Mouse (Mus musculus): Measurements from ENCODE around the gene Fam107b. TPM values are rescaled to one million over a fixed set of nuclear protein-coding genes. Genes with fewer than 3 reads are reported as not detected.

Gene Fam107b
- total and polyA plus RNA-seq, 3 experiments = 3.6 to 34.1 (median 19.4) TPM

DNA sequence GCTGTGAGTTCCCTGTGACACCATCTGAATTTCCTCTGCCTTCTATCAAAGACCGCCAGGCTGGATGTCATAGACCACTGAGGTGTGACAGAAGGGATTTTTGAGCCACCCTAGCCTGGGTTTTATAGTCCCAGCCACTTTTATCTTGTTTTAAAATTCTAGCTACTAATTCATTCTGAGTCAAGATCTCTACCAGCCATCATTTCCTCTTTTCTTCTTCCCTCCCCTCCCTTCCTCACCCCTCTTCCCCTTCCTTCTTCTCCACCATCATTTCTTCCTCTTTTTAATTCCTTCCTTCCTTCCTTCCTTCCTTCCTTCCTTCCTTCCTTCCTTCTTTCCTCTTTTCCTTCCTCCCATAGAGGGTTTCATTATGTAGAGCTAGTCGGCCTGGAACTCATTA lies 51.9 kb downstream of the Fam107b start:
- Histone ChIP-seq H3K4me3 (ENCODE audit: low read depth, low read length) (no peak overlapping the region), H3K36me3 (replicated peaks) (no peaks in the 10 kb centered on the region), H3K4me1 (ENCODE audit: insufficient read depth, low read depth, low read length) (no peaks in the 10 kb centered on the region), H3K27me3 (ENCODE audit: insufficient read depth, low read length) (no peaks in the 10 kb centered on the region), H3K9me3 (replicated peaks) (no peaks in the 10 kb centered on the region)
- DNase-seq (ENCODE audit: low spot score) (no peak), ATAC-seq (ENCODE audit: extremely low read depth, insufficient number of reproducible peaks, low FRiP score, poor library complexity, severe bottlenecking) (no peak)
- TF ChIP-seq GATA2 (IDR thresholded peaks at IDR 0.05; ENCODE audit: borderline replicate concordance, low read depth, low read length) = no peak
- TF ChIP-seq TAL1 (conservative IDR thresholded peaks at IDR 0.05; ENCODE audit: low read depth, low read length) = no peak
- TF ChIP-seq POLR2AphosphoS5 (IDR thresholded peaks at IDR 0.05; ENCODE audit: insufficient replicate concordance, low read depth, low read length) = no peak
- no peak for TF ChIP-seq GATA1 (IDR thresholded peaks at IDR 0.05; ENCODE audit: borderline replicate concordance, low read length)
- TF ChIP-seq CTCF (IDR thresholded peaks at IDR 0.05; ENCODE audit: low read depth, low read length) = no peak

DNA sequence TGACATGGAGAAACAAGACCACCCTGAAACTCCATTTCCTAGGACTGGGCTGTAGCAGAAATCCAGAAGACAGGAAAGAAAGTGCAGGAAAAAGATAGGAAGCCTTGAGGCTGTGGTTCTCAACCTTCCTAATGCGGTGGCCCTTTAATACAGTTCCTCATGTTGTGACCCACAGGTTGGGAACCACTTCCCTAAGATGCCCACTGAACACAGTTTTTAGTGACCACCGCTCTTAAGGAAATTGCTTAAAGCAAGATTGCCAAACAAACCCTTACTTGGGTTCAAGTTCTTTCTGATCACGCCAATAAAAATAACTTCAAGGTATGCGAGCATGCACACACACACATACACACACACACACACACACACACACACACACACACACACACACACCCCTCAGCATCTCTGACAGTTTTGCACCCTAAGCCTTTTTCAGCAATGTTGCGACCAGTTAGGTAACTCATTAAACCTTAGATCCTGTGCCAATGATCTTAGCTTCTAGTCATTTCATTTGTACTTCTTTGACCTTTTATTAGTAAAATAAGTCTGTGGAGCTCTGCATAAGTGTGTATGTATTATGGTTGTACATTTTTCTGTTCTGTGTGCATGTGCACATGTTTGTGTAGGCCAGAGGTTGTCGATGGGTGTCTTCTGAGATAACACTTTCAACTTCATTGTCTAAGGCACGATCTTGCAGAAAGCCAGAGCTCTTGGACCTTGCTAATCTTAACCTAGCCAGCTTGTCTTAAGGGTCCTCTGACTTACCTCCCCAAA lies 53.1 kb downstream of the Fam107b start:
- Histone ChIP-seq H3K27me3 (ENCODE audit: insufficient read depth, low read length) (no peaks in the 10 kb centered on the region), H3K4me1 (ENCODE audit: insufficient read depth, low read depth, low read length) (no peaks in the 10 kb centered on the region), H3K36me3 (replicated peaks) (no peaks in the 10 kb centered on the region), H3K4me3 (ENCODE audit: low read depth, low read length) (no peak overlapping the region), H3K9me3 (replicated peaks) (no peaks in the 10 kb centered on the region)
- TF ChIP-seq CTCF (IDR thresholded peaks at IDR 0.05; ENCODE audit: low read depth, low read length) (no peak), GATA2 (IDR thresholded peaks at IDR 0.05; ENCODE audit: borderline replicate concordance, low read depth, low read length) (no peak), POLR2AphosphoS5 (IDR thresholded peaks at IDR 0.05; ENCODE audit: insufficient replicate concordance, low read depth, low read length) (no peak)
- DNase-seq (ENCODE audit: low spot score) (no peak), ATAC-seq (ENCODE audit: extremely low read depth, insufficient number of reproducible peaks, low FRiP score, poor library complexity, severe bottlenecking) (no peak)

DNA sequence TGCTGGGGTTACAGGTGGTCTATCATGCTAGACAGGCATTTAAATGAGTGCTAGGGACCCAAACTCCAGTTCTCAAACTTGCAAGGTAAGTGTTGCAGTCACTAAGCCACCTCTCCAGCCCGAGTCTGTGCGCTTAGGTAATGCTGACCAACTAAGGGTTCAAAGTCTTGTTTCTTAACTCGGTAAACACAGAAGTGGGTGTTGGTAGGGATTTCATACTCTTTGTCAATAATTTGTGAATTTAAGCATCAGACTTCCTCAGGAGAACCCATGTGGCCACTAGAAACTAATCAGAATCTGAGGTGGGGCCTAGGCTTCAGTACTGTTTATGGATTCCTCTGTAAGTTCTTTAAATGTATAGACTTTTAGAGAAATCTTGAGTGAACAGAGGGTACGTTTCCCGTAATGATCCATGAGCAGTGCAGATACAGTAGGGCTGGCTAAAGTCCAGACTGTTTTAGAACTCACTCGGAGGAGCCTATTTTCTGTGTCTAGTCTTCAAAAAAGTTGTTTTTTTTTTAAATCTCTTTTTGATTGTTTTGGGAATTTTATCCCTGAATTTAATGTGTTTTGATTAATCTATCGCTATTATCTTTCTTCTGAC lies 53.8 kb downstream of the Fam107b start:
- no peaks in the 10 kb centered on the region for H3K9me3 ChIP-seq (replicated peaks)
- DNase-seq (ENCODE audit: low spot score) (no peak), ATAC-seq (ENCODE audit: extremely low read depth, insufficient number of reproducible peaks, low FRiP score, poor library complexity, severe bottlenecking) (no peak)
- H3K27me3 ChIP-seq (ENCODE audit: insufficient read depth, low read length) = no peaks in the 10 kb centered on the region
- H3K4me1 ChIP-seq (ENCODE audit: insufficient read depth, low read depth, low read length) = no peaks in the 10 kb centered on the region
- no peaks in the 10 kb centered on the region for H3K36me3 ChIP-seq (replicated peaks)
- no peak overlapping the region for H3K4me3 ChIP-seq (ENCODE audit: low read depth, low read length)
- no peak for TF ChIP-seq TAL1 (conservative IDR thresholded peaks at IDR 0.05; ENCODE audit: low read depth, low read length)
- TF ChIP-seq GATA2 (IDR thresholded peaks at IDR 0.05; ENCODE audit: borderline replicate concordance, low read depth, low read length) = no peak
- TF ChIP-seq POLR2AphosphoS5 (IDR thresholded peaks at IDR 0.05; ENCODE audit: insufficient replicate concordance, low read depth, low read length) = no peak
- TF ChIP-seq CTCF (IDR thresholded peaks at IDR 0.05; ENCODE audit: low read depth, low read length) = no peak
- no peak for TF ChIP-seq GATA1 (IDR thresholded peaks at IDR 0.05; ENCODE audit: borderline replicate concordance, low read length)

DNA sequence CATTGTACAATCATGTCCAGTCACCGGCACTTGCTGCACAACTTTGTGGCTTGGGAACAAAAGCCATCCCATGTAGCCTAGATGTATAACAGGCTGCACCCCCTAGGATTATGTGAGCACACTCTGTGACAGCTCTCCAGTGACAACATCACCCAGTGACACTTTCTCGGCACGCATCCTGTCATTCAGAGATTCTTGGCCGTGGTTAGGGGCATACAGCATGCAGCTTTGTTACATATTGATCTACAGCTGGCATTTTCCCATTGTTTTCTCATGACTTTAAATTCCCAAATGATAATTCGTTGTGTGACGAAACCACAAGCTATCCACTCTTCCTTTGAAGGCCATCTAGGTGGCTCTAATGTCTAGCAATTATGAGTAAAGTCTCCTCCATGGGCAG lies 58.8 kb downstream of the Fam107b start:
- Histone ChIP-seq H3K36me3 (replicated peaks) (no peaks in the 10 kb centered on the region), H3K9me3 (replicated peaks) (no peaks in the 10 kb centered on the region), H3K4me3 (ENCODE audit: low read depth, low read length) (no peak overlapping the region), H3K27me3 (ENCODE audit: insufficient read depth, low read length) (no peaks in the 10 kb centered on the region), H3K4me1 (ENCODE audit: insufficient read depth, low read depth, low read length) (no peaks in the 10 kb centered on the region)
- DNase-seq (ENCODE audit: low spot score) = no peak
- no peak for ATAC-seq (ENCODE audit: extremely low read depth, insufficient number of reproducible peaks, low FRiP score, poor library complexity, severe bottlenecking)
- TF ChIP-seq GATA1 (IDR thresholded peaks at IDR 0.05; ENCODE audit: borderline replicate concordance, low read length) = no peak
- TF ChIP-seq GATA2 (IDR thresholded peaks at IDR 0.05; ENCODE audit: borderline replicate concordance, low read depth, low read length) = no peak
- no peak for TF ChIP-seq TAL1 (conservative IDR thresholded peaks at IDR 0.05; ENCODE audit: low read depth, low read length)
- TF ChIP-seq CTCF (IDR thresholded peaks at IDR 0.05; ENCODE audit: low read depth, low read length) = no peak
- TF ChIP-seq POLR2AphosphoS5 (IDR thresholded peaks at IDR 0.05; ENCODE audit: insufficient replicate concordance, low read depth, low read length) = no peak

DNA sequence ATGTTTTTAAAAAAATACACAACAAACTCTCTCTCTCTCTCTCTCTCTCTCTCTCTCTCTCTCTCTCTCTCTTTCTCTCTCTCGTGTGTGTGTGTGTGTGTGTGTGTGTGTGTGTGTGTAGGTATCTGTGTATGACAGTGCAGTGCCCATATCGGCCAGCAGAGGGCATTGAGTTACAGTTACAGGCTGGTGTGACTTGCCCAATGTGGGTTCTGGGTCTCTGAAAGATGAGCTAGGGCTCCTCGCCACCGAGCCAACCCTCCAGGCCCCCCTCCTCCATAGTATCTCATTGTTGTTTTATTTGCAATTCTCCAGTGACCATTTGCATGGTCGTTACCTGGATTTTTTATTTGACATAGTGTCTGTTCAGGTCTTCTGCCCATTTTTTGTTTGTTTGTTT lies 59.5 kb downstream of the Fam107b start:
- Histone ChIP-seq H3K4me3 (ENCODE audit: low read depth, low read length) (no peak overlapping the region), H3K9me3 (replicated peaks) (no peaks in the 10 kb centered on the region), H3K4me1 (ENCODE audit: insufficient read depth, low read depth, low read length) (no peaks in the 10 kb centered on the region), H3K36me3 (replicated peaks) (no peaks in the 10 kb centered on the region), H3K27me3 (ENCODE audit: insufficient read depth, low read length) (no peaks in the 10 kb centered on the region)
- ATAC-seq (ENCODE audit: extremely low read depth, insufficient number of reproducible peaks, low FRiP score, poor library complexity, severe bottlenecking) (no peak), DNase-seq (ENCODE audit: low spot score) (no peak)
- TF ChIP-seq CTCF (IDR thresholded peaks at IDR 0.05; ENCODE audit: low read depth, low read length) (no peak), POLR2AphosphoS5 (IDR thresholded peaks at IDR 0.05; ENCODE audit: insufficient replicate concordance, low read depth, low read length) (no peak), GATA1 (IDR thresholded peaks at IDR 0.05; ENCODE audit: borderline replicate concordance, low read length) (no peak), GATA2 (IDR thresholded peaks at IDR 0.05; ENCODE audit: borderline replicate concordance, low read depth, low read length) (no peak), TAL1 (conservative IDR thresholded peaks at IDR 0.05; ENCODE audit: low read depth, low read length) (no peak)

DNA sequence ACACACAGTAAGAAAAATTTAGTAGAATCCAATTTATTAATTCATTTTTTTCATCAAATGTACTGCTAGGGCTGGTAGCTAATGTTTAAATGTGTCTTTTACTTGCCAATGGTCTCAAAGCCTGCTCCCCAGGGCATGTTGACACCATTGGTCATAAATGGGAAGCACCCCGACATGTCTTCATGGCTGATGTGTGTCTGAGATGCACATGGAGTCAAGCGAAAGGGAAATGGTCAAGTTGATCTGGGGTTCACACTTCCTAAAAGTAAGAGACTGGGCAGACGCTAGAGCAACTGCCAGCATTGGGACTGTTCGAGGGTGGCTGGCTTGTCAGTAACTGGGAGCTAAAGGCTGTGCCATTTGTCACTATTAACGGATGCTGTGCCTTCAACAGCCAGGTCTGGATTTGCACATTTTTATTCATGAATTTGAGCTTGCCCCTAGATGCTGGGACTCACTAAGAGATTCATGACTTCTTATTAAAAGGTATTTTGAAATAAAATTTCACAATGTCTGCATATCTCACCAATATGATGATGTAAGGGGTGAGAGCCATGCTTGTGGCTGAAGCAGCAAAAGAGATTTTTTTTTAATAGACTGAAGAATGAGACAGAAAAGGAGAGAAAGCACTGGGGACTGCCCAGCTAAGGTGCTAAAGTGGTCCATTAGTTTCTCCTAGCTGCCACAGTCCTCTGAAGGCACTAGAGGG lies 60.6 kb downstream of the Fam107b start:
- Histone ChIP-seq H3K27me3 (ENCODE audit: insufficient read depth, low read length) (no peaks in the 10 kb centered on the region), H3K9me3 (replicated peaks) (no peaks in the 10 kb centered on the region), H3K4me3 (ENCODE audit: low read depth, low read length) (no peak overlapping the region), H3K36me3 (replicated peaks) (no peaks in the 10 kb centered on the region), H3K4me1 (ENCODE audit: insufficient read depth, low read depth, low read length) (no peaks in the 10 kb centered on the region)
- ATAC-seq (ENCODE audit: extremely low read depth, insufficient number of reproducible peaks, low FRiP score, poor library complexity, severe bottlenecking) (no peak), DNase-seq (ENCODE audit: low spot score) (no peak)
- TF ChIP-seq GATA1 (IDR thresholded peaks at IDR 0.05; ENCODE audit: borderline replicate concordance, low read length) = no peak
- no peak for TF ChIP-seq POLR2AphosphoS5 (IDR thresholded peaks at IDR 0.05; ENCODE audit: insufficient replicate concordance, low read depth, low read length)
- no peak for TF ChIP-seq CTCF (IDR thresholded peaks at IDR 0.05; ENCODE audit: low read depth, low read length)
- no peak for TF ChIP-seq TAL1 (conservative IDR thresholded peaks at IDR 0.05; ENCODE audit: low read depth, low read length)
- TF ChIP-seq GATA2 (IDR thresholded peaks at IDR 0.05; ENCODE audit: borderline replicate concordance, low read depth, low read length) = no peak
